Mouse (Mus musculus) myocyte (in vitro differentiated cells): ENCODE data around the gene Perm1.

ENCODE experiments used
- CEBPB ChIP-seq: IDR thresholded peaks from 2 replicates; pipeline ENCODE4 v1.6.1; 2011; ENCODE audit warnings: mild to moderate bottlenecking, moderate library complexity; ENCODE audit not compliant: poor library complexity, insufficient read depth, severe bottlenecking
- E2F4 ChIP-seq: IDR thresholded peaks from one replicate; pipeline ENCODE4 v1.6.1; 2011; ENCODE audit warnings: mild to moderate bottlenecking, control low read depth, moderate library complexity; ENCODE audit not compliant: insufficient read depth
- MAX ChIP-seq: IDR thresholded peaks from one replicate; pipeline ENCODE4 v1.6.1; 2011; ENCODE audit warnings: low read depth, mild to moderate bottlenecking, control low read depth
- MYOG ChIP-seq, 3 experiments: IDR thresholded peaks; one replicate each; pipeline ENCODE4 v1.6.1; 2011; ENCODE audit warnings: control low read depth in 2 of 3, low read depth in 2 of 3, mild to moderate bottlenecking in 2 of 3; ENCODE audit not compliant: insufficient read length in 2 of 3, control insufficient read depth in 1 of 3, insufficient read depth in 1 of 3
- POLR2A ChIP-seq: IDR thresholded peaks from one replicate; pipeline ENCODE4 v1.6.1; 2011; ENCODE audit warnings: low read depth, mild to moderate bottlenecking, control low read depth, moderate library complexity; ENCODE audit not compliant: insufficient read length
- POLR2AphosphoS2 ChIP-seq: IDR thresholded peaks from one replicate; pipeline ENCODE4 v1.6.1; 2011; ENCODE audit warnings: low read depth, control low read depth; ENCODE audit not compliant: insufficient read length
- REST ChIP-seq: IDR thresholded peaks from one replicate; pipeline ENCODE4 v1.6.1; 2011; ENCODE audit warnings: mild to moderate bottlenecking, control low read depth, moderate library complexity; ENCODE audit not compliant: insufficient read depth, insufficient read length
- SRF ChIP-seq: IDR thresholded peaks from one replicate; pipeline ENCODE4 v1.6.1; 2011; ENCODE audit warnings: low read depth; ENCODE audit not compliant: control insufficient read depth, insufficient read length
- TCF12 ChIP-seq: IDR thresholded peaks from one replicate; pipeline ENCODE4 v1.6.1; 2011; ENCODE audit warnings: mild to moderate bottlenecking, control low read depth; ENCODE audit not compliant: poor library complexity, insufficient read depth, severe bottlenecking
- USF1 ChIP-seq: IDR thresholded peaks from one replicate; pipeline ENCODE4 v1.6.1; 2011; ENCODE audit warnings: low read depth, mild to moderate bottlenecking, control low read depth, moderate library complexity

DNA sequence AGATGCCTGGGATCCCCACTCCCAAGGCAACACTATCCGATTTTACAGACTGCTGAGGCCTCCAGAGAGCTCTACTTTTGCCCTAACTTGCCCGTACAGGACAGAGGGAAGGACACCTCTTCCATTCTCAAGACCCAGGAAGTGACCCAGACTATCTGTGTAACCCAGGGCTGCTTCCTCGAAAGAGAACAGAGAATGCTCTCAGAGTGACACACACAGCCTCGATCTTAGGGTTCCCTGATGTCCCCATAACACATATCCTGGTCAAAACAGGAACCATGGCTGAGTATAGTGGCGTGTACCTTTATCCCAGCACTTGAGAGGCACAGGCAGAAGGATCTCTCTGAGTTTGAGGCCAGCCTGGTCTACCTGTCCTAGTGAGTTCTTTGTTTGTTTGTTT is 31.9 kb upstream of the Perm1 start:
- no peak for TF ChIP-seq POLR2A
- TF ChIP-seq USF1, result no peak
- no peak for TF ChIP-seq TCF12
- TF ChIP-seq MAX, result no peak
- TF ChIP-seq E2F4, result no peak
- no peak for TF ChIP-seq CEBPB
- TF ChIP-seq MYOG (IDR thresholded peaks at IDR 0.05; ENCODE audit: control insufficient read depth in 1 of 3, insufficient read depth in 1 of 3, insufficient read length in 2 of 3, low read depth in 2 of 3), result no peak
- no peak for TF ChIP-seq SRF
- no peak for TF ChIP-seq POLR2AphosphoS2
- no peak for TF ChIP-seq REST
